Mouse (Mus musculus) retina, postnatal 7 days (tissue): ENCODE data around the gene Rab3il1.
A peak's percentile ranks its signal among the peaks of the same experiment; 100 is the strongest.

Experiments
- DNase-seq: peaks from one replicate; pipeline ENCODE4 v3.0.0-alpha.2; 2012; ENCODE audit warnings: low read depth, low spot score

Rab3il1 gene

DNA sequence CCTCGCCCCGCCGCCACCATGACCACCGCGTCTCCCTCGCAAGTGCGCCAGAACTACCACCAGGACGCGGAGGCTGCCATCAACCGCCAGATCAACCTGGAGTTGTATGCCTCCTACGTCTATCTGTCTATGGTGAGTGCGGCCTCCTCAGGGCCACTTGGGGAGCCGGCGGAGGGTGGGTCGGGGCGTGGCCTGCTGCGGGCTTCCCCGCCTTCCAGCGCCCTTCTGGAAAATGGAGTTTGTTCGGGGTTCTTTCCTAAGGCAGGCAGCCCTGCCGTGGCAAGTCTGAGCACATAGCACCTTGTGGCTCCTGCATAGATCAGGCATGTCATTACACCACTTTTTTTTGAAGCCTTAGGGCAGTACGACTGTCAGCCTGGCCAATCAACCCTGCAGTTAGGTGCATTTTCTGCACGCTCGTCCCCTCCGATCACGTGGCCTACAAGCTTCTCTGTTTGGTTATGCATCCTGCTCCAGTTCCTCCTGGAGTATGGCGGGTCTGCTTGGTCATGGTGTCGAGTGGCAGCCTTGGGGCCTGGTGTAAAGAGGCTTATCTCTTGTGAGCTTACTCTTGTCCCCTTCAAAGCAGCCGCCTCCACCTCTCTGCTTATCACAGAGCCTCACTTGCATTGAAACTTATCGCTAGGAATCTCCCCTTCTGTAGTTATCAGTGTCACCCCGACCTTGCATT lies 18.5 kb upstream of the Rab3il1 start:
- peak; percentile 52 for DNase-seq

DNA sequence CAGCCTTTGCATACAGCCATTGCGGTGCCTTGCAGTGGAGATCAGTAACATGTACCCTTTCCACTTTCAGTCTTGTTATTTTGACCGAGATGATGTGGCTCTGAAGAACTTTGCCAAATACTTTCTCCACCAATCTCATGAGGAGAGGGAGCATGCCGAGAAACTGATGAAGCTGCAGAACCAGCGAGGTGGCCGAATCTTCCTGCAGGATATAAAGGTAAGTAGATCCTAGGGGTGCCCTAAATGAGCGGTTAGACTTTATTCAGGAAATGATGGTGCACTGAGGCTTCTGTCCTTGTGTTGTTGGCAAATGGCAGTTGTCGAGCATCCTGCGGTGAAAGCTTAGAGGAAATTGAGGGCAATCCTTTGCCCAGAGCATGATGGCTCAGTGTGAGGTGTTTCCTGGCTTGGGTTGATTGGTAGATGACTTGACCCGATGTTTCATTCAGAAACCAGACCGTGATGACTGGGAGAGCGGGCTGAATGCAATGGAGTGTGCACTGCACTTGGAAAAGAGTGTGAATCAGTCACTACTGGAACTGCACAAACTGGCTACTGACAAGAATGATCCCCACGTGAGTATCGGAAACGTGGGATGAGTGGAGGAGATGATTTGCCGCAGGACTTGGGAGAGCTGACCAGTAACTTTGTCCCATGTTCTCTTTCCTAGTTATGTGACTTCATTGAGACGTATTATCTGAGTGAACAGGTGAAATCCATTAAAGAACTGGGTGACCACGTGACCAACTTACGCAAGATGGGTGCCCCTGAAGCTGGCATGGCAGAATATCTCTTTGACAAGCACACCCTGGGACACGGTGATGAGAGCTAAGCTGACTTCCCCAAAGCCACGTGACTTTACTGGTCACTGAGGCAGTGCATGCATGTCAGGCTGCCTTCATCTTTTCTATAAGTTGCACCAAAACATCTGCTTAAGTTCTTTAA lies 17.1 kb upstream of the Rab3il1 start:
- DNase-seq, result no peak

DNA sequence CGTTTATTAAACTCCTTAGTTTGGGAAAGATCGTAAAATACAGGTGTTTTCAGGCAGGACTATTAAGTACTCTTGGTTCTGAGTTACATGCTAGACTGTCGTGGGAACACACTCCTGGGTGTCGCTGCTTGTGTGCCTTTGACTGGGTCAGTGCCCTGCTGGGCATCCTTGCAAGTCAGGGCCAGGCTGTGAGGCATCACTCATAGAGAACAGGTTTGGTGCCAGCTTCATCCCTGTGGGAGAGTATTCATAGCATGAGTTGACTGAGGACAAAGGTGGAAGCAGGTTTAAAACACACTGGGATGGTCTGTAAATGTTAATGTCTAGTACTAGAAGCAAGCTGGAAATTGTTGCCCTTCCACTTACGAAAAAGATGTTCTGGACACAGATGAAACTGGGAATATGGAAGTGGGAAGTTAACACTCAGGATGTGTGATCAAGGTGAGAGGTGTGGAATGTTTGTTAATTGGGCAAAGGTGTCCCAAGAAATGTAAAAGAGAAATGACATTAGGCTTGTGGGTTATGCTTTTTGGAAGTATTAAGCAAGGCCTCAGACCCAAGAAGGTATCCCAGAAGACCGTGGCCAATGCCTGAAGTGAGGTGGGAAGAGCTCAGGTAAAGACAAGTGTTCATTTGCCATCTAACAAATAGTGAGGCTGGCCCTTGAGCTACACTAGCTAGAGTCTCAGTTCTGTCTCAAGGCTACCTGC lies 16.1 kb upstream of the Rab3il1 start:
- no peak for DNase-seq

DNA sequence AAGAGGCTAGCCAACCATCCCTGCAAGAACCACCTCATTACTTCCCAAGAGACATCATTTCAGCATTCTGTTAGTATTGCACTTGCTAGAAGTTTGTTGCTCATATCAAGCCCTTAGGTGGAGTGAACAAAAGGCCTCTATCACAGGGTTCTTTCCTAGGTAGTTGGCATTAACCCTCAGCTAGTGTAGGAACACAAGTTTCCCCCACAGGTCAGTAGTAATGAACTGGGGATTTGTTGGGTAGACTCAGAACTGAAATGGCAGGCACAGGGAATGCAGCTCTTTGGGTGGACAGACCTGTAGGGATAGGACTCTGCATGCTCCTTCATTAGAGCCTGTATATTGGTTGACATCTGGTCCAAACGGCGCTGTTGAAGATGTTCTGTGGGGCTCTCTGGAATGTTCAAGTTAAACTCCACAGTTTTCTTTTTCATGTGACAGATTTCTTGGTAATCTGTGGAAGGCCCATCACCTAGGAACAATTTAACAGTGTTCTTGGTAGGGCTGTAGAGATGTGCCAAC lies 15.5 kb upstream of the Rab3il1 start:
- DNase-seq, result no peak

DNA sequence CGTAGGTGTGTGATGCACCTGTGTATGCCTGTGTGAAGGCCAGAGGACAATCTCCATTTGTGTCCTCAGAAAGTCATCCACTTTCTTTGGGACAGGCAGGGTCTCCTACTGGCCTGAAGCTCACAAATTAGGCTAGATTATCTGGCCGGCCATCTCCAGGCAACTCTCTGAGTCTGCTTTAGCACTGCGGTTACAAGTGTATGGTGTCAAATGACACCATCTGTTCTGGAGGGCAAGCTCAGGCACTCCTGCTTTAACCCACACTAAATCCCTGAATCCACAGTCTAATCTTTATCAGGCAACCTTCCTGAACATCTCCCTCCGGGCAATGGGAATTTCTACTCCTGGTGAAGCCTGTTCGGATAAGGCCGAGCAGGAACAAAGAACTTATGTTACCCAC lies 14.3 kb upstream of the Rab3il1 start:
- DNase-seq, result no peak

DNA sequence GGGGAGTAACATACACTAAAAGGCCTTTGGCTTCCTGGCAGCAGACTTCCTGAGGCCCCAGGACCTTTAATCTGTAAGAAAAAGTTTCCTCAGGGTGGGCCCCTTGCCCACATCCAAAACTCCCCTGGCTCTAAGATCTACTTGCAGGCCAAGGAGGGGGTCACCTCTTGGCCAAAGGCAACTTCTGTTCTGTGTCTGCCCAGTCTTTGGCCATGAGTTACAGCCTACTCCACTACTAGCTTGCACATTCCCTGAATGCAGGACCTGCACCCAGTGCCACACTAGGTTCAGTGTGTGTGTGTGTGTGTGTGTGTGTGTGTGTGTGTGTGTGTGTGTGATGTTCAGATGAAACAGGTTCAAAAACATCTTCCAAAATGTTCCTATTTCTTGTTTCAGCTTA lies 13.9 kb upstream of the Rab3il1 start:
- no peak for DNase-seq

DNA sequence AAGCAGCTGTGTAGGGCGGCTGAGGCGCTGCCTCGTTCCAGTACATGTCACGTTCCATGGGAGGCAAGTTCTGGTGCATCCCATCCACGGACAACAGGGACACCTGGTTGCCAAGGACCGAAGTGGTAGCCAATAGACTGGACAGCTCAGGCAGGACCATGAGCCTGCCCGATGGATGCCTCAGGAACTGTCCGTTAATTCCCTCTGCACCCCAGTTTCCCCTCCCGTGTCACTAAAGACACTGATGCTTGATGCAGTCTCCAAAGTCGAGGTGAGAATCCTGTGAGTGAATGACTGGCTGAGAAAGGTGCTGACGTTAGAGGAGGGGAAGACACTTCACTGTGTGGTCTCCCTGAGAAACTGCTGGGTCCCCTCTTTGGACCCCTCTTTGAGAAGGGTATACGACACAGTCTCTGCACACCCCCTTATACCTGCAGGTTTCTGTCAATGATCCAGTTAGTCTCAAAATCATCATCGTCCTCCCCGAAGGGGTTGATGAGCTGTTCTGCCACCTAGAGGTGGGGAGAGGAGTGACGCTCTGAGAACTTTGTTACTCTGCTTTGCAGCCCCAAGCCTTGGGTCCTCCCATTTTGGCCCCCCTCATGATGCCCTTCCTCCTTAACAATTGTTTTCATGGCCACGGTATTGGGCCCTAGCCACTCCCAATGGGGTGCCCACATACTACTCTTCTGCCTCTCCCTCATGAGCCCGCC lies 12.1 kb upstream of the Rab3il1 start:
- DNase-seq, result no peak

DNA sequence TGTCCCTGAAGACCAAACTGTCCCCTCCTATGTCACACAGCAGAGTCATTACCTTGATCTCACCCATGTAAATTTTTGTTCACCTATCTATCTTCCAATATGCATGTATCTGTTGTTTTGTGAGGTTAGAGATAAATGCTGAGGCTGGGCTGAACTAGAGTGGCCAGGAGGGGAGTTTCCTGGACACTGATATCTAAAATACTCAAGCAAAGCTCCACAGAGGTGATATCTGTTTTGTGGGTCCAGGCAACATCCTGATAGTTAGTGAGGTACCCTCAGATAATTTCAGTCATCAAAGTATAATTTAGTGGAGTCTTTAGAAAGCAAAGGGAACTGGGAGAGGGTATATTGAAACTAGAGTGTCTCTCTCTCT lies 11.6 kb upstream of the Rab3il1 start:
- no peak for DNase-seq

DNA sequence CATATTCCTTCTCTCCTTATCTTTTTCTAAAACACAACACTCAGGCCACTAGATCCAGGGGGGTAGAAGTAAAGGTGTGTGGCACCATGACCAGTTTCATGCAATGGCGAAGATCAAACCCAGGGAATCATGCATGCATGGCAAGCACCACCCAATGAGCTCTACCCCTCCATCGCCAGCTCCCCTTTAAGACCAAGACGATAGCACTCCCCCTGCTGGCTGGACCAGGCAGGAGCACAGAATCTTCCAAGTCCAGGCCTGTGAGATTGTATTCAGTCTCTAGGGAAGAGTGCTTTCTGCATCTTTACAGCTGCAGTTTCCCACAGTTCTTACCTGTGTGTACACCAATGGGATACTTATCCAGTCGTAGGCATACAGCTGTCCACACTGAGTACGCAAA lies 10.2 kb upstream of the Rab3il1 start:
- peak; percentile 73 for DNase-seq

DNA sequence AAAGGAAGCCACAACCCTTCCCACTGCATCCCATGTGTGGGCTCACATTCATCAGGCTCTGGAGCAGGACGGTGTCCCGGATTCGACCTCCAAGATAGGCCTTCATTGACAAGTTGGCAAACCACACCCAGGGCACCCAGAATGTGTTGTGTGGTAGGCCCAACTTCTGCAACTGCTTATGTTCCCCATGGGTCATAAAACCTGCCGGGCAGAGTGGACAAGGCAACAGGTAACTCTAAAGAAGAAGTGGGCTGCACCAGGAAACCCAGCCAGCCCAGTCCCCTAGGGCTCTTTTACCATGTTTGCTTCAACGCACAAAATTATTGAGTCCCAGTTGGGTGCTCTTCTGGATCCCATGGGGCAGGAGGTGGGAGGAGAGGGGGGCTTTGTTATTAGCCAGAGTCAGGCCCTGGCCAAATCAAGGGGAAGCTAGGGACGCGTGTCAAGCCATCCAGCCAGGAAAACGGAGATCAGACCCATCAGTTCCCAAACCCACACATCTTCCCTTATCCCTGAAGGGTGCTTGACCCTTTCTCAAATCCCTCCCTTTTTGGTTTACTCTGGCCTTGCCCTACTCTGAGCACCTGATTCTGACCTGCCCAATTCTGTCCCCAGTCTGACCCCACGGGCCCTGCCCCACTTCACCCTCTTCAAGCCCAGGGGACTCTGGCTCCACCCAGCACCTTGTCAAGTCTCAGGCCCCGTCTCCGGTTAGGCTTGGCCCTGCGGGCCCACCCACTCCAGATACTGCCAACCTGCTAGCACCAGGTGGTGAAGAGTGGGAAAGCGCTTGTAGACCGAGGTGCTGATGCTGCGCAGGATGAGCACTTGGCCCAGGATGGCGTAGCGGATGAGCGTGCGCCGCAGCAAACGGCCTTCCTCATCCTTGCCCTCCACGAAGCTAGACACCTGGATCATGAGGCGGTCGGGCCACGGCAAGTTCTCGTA lies 9.2 kb upstream of the Rab3il1 start:
- no peak for DNase-seq

DNA sequence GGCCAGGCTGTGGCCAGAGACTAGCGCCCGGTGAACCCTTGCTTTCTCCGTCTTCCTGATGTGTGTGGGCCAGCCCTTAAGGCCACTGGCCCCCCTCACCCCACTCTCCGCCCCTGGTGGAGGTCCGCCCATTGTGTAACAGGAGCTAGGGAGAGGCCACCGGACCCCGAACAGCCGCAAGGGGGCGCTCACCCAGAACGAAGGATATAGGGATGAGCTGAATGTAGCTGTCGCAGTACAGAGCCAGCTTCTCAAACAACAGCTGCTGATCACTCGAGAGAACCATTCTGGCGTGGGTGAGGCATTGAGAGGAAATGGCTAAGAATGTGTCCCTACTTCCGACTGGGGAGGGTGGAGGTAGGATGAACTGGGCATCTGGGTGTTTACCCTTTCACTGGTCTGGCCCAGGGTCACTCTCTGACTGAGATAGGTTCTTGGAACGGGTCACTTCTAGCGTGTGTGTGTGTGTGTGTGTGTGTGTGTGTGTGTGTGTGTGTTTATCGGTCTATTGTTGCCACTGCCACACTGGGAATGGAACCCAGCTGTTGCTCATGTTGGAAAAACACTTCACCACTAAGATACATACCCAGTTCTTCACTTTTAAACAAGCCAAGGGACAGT lies 8.3 kb upstream of the Rab3il1 start:
- peak; percentile 77 for DNase-seq

DNA sequence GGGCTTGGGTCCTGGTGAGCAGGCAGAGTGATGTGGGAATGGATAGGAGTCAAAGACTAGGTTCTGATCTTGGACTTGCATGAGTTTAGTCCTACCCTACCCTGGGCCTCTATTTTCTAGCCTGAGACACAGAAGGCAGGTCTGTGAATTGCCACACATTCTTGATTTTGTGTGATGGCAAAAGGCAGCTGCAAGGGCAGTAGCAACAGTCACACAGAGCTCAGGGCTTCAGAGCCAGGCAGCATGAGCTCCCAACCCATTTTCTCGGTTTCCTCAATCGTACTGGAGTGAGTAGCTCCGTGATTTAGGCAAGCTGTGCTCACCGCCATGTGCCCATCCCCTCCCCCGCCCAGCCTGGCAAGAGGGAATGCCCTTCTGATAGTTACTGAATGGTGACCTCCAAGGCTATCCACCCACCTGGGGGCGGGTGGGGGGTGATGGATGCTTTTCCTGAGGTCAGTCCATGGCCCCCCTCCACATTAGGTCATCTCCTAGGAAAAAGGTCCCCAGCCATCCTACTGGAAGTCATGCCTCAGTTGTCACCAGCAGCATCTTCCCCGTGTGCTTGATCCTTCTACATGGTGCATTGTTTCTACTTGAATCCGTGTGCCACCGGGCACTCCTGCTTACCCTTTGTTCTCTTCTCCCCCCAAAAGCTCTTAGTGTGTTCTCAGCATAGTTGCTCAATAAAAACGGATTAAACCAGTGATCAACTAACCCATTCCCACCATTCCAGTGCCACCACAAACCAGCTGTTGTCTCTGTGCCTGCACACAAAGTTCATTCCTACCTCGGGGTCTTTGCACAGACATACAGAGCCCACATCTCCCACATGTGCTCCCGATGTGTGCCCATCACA lies 4.0 kb upstream of the Rab3il1 start:
- DNase-seq, result no peak

DNA sequence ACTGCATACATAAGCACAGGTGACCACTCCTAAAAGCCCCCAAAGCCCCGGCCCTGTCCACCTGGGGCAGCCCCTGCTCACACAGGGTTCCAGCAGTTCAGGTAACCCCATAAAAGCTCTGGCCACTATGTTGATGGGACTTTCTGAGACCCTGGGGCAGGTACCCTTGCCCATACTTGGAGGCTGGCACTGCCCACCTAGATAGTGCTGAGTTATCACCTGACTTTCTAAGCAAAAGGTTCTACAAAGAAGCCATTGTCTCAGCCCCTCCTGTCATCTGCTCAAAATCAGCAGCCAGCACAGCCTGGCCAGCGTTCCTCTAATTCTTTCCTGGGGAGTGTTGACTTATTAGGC lies 3.4 kb upstream of the Rab3il1 start:
- DNase-seq, result no peak

DNA sequence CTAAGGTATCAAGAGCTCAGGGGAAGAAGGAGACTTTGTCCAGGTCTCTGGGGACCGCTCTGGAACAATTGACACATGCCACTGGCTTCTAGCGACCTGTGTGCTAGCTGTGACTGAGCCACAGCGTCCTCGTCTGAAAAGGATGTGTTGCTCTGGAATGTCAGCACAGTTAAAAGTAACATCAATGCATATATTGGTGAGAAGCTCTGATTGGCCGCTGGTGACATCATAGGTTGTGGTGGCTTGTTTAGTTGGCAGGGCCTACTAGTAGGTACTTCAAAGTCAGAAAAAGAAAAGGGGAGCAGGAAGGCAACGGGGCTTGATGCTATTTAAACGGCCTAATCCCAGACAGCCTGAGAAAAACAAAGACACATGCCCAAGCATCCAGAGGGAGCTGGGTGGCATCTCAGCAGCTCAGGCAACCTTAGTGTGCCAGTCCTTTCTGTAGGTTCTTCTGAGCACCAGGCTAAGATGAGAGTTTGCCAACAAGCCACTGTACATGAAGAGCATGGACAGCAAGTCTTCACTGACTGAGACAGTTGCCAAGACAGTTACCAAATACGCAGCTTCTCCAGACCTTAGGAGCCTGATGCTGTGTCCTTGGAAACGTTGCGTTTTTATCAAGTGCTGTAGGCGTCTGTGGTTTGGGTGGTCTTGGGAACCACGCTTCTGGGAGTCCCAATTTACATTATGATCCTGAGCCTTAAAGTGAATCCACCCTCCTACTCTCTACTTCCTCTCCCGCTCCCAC lies 2.6 kb upstream of the Rab3il1 start:
- DNase-seq, result no peak

DNA sequence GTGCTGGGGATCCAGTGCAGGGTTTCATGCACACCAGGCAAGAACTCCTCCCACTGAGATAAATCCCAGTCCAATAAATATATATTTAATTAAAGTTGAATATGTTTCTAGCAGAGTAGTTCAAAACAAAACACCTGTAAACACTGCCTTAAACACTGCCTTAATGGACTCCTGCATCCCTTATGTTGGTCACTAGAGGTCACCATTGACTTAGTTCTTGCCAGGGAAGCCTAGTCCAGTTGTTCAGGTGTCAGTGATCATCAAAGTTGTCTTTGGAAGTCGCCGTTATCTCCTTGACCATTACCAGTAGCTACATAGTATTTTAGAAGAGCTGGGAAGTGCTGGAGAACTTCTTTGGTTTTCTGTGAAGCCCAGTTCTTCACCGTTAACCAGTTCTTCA lies 1.1 kb upstream of the Rab3il1 start:
- DNase-seq, result peak; percentile 54

DNA sequence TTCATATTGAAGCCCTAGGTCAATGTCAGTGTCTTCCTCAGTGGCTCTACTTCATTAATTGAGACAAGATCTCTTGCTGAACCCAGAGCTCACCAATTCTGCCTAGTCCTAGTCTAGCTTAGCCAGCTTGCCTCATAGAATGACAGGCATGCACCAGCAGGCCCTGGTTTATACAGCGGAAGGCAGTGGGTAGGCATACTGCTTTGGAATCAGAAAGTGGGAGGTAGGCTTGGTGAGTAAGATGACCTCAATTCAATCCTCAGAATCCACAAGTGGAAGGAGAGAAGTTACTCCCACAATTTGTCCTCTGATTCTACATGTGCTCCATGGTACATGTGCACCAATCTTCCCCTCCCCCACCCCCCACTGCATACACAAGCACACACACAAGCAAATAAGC lies 2.2 kb downstream of the Rab3il1 start:
- DNase-seq, result no peak

DNA sequence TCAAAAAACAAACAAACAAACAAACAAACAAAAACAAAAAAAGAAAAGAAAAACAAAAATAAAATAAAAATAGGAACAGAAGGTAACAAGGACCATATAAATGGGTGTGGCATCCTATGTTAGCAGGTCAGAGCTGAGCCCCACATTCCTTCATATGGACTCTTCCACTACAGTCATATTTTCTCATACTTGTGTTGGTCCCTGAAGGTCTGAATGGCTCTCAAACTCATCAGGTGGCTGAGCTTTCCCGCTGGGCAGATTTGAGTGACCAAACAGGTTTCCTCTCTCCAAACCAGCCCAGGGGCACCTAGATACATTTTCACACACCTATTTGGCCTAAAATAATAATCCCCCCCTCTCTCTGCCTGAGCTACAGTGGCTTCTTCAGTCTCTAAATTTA lies 9.9 kb downstream of the Rab3il1 start:
- DNase-seq, result no peak

DNA sequence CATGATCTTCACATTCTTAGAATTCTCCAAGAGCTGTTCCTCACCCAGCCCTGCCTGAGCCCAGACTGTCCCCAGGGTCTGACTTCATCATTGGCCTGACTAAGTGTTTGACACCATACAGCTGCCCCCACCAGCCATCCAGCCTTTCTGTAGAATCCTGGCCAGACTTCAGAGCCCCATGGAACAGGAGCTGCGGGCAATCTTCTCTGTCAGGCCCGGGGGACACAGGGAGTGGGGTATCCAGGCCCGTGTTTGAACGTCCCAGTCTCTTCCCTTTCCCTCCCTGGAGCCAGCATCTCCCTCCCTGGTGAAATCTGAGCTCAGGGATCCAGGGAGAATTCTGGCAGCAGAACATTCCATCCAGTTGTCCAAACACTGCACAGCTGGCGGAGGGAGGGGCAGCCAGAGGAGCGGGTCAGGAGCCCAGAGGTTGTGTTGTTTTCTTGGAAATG lies 11.4 kb downstream of the Rab3il1 start:
- no peak for DNase-seq
